Mouse (Mus musculus) midbrain, embryonic 11.5 days (tissue): Measurements from ENCODE around the gene Nudcd3. TPM values are rescaled to one million over a fixed set of nuclear protein-coding genes. Genes with fewer than 3 reads are reported as not detected.
A peak's percentile ranks its signal among the peaks of the same experiment; 100 is the strongest.

ENCODE experiments used
- ATAC-seq: fragments of 200-750 bp; cut with Nextera tagmentation; 2 replicates; pipeline ENCODE4 v1.8.0; 2017; ENCODE audit warnings: moderate TSS enrichment, moderate library complexity; ENCODE audit not compliant: low FRiP score
- DNase-seq: peaks from one replicate; pipeline ENCODE4 v3.0.0; 2015; ENCODE audit warnings: low spot score; ENCODE audit errors: missing footprints
- H3K27ac ChIP-seq: fragments of 300-500 bp; sonication (generic); 2 replicates; pipeline ENCODE4 v1.5.1; 2014; ENCODE audit warnings: low read depth, low read length
- H3K27me3 ChIP-seq: fragments of 300-500 bp; sonication (generic); 2 replicates; pipeline ENCODE4 v1.6.1; 2014; ENCODE audit warnings: mild to moderate bottlenecking, low read length, moderate library complexity, mixed read lengths; ENCODE audit not compliant: control insufficient read depth, insufficient read depth
- H3K36me3 ChIP-seq: fragments of 300-500 bp; sonication (generic); 2 replicates; pipeline ENCODE4 v1.6.1; 2014; ENCODE audit warnings: mild to moderate bottlenecking, low read length, moderate library complexity, mixed read lengths; ENCODE audit not compliant: control insufficient read depth, insufficient read depth
- H3K4me1 ChIP-seq: fragments of 300-500 bp; sonication (generic); 2 replicates; pipeline ENCODE4 v1.6.1; 2014; ENCODE audit warnings: low read length; ENCODE audit not compliant: control insufficient read depth, insufficient read depth
- H3K4me2 ChIP-seq: fragments of 300-500 bp; sonication (generic); 2 replicates; pipeline ENCODE4 v1.6.1; 2014; ENCODE audit warnings: mild to moderate bottlenecking, moderate library complexity
- H3K4me3 ChIP-seq: fragments of 300-500 bp; sonication (generic); 2 replicates; pipeline ENCODE4 v1.5.1; 2014; ENCODE audit warnings: low read depth, low read length
- H3K9ac ChIP-seq: fragments of 300-500 bp; sonication (generic); 2 replicates; pipeline ENCODE4 v1.6.1; 2014; ENCODE audit warnings: low read length
- H3K9me3 ChIP-seq: fragments of 300-500 bp; sonication (generic); 2 replicates; pipeline ENCODE4 v1.6.1; 2016; ENCODE audit warnings: low read length; ENCODE audit not compliant: control insufficient read depth
- WGBS: fragments of 180-500 bp; shearing (Covaris S2); extraction: QIAGEN DNeasy Blood & Tissue Kit; methylation state at CpG from one replicate; pipeline ENCODE4 v1.1.7; 2014; 5-methylcytosine and 5-hydroxymethylcytosine counted together
- polyA plus RNA-seq: library from polyadenylated mRNA; unstranded; fragments of >200 nt; fragmentation: Nextera tagmentation; extraction: Ambion mirVana; gene quantifications from 2 replicates; pipeline ENCODE4 v1.2.1, GENCODE M21; 2014

The Nudcd3 gene
- polyA plus RNA-seq, 1 experiment from 2014 or later = 46.8 TPM

- H3K27me3 ChIP-seq = no peaks in the 10 kb centered on the region
- no peak overlapping the region for H3K9ac ChIP-seq
- H3K4me1 ChIP-seq = no peaks in the 10 kb centered on the region
- H3K4me2 ChIP-seq = no peak overlapping the region
- ATAC-seq (no peak), DNase-seq (peak; percentile 47)
- H3K4me3 ChIP-seq = no peak overlapping the region
- 96% methylated on average over 7 of the region's 7 CpGs for WGBS
- H3K36me3 ChIP-seq = no peaks in the 10 kb centered on the region
- H3K27ac ChIP-seq = no peak overlapping the region
- no peaks in the 10 kb centered on the region for H3K9me3 ChIP-seq
Measured at GRCm38 (mm10) chr11:6165391-6166081, 34.7 kb downstream of the Nudcd3 start.

- Histone ChIP-seq H3K4me1 (no peaks in the 10 kb centered on the region), H3K36me3 (no peaks in the 10 kb centered on the region), H3K9me3 (no peaks in the 10 kb centered on the region), H3K9ac (no peak overlapping the region), H3K4me2 (no peak overlapping the region), H3K4me3 (no peak overlapping the region), H3K27me3 (no peaks in the 10 kb centered on the region), H3K27ac (no peak overlapping the region)
- DNase-seq (peak; percentile 51), ATAC-seq (no peak)
- WGBS = 94% methylated on average over 7 of the region's 7 CpGs
Measured at GRCm38 (mm10) chr11:6164781-6165180, 35.4 kb downstream of the Nudcd3 start.

- H3K4me3 ChIP-seq = no peak overlapping the region
- H3K4me1 ChIP-seq = no peaks in the 10 kb centered on the region
- no peak overlapping the region for H3K9ac ChIP-seq
- H3K27me3 ChIP-seq = no peaks in the 10 kb centered on the region
- no peaks in the 10 kb centered on the region for H3K36me3 ChIP-seq
- H3K27ac ChIP-seq = no peak overlapping the region
- ATAC-seq = no peak
- H3K9me3 ChIP-seq = no peaks in the 10 kb centered on the region
- DNase-seq = peak; percentile 31
- 96% methylated on average over 12 of the region's 12 CpGs for WGBS
- H3K4me2 ChIP-seq = no peak overlapping the region
Measured at GRCm38 (mm10) chr11:6163706-6164105, 36.5 kb downstream of the Nudcd3 start.

GRCm38 (mm10) chr11:6163062-6163461, 37.2 kb downstream of the Nudcd3 start:
- WGBS = 96% methylated on average over 3 of the region's 3 CpGs
- Histone ChIP-seq H3K9me3 (no peaks in the 10 kb centered on the region), H3K36me3 (no peaks in the 10 kb centered on the region), H3K4me3 (no peak overlapping the region), H3K27me3 (no peaks in the 10 kb centered on the region), H3K4me1 (no peaks in the 10 kb centered on the region), H3K9ac (no peak overlapping the region), H3K4me2 (no peak overlapping the region), H3K27ac (no peak overlapping the region)
- DNase-seq (peak; percentile 64), ATAC-seq (no peak)

- H3K9ac ChIP-seq = no peak overlapping the region
- DNase-seq = no peak
- no peak overlapping the region for H3K27ac ChIP-seq
- ATAC-seq = no peak
- H3K4me2 ChIP-seq = no peak overlapping the region
- no peaks in the 10 kb centered on the region for H3K9me3 ChIP-seq
- H3K27me3 ChIP-seq = no peaks in the 10 kb centered on the region
- no peaks in the 10 kb centered on the region for H3K36me3 ChIP-seq
- no peaks in the 10 kb centered on the region for H3K4me1 ChIP-seq
- H3K4me3 ChIP-seq = no peak overlapping the region
Measured at GRCm38 (mm10) chr11:6161549-6161948, 38.7 kb downstream of the Nudcd3 start.

GRCm38 (mm10) chr11:6160663-6161271, 39.4 kb downstream of the Nudcd3 start:
- no peaks in the 10 kb centered on the region for H3K9me3 ChIP-seq
- no peak overlapping the region for H3K9ac ChIP-seq
- ATAC-seq = no peak
- DNase-seq = peak; percentile 54
- no peak overlapping the region for H3K27ac ChIP-seq
- H3K4me1 ChIP-seq = no peaks in the 10 kb centered on the region
- no peak overlapping the region for H3K4me2 ChIP-seq
- H3K4me3 ChIP-seq = no peak overlapping the region
- H3K36me3 ChIP-seq = no peaks in the 10 kb centered on the region
- 84% methylated on average over 3 of the region's 3 CpGs for WGBS
- no peaks in the 10 kb centered on the region for H3K27me3 ChIP-seq

GRCm38 (mm10) chr11:6159704-6160275, 40.4 kb downstream of the Nudcd3 start:
- Histone ChIP-seq H3K36me3 (no peaks in the 10 kb centered on the region), H3K9me3 (no peaks in the 10 kb centered on the region), H3K9ac (no peak overlapping the region), H3K4me1 (no peaks in the 10 kb centered on the region), H3K4me2 (no peak overlapping the region), H3K27ac (no peak overlapping the region), H3K4me3 (no peak overlapping the region), H3K27me3 (no peaks in the 10 kb centered on the region)
- WGBS = 91% methylated on average over 4 of the region's 4 CpGs
- DNase-seq (peak; percentile 75), ATAC-seq (no peak)

GRCm38 (mm10) chr11:6158515-6158914, 41.7 kb downstream of the Nudcd3 start:
- ATAC-seq (no peak), DNase-seq (no peak)
- no peak overlapping the region for H3K9ac ChIP-seq
- H3K4me1 ChIP-seq = no peaks in the 10 kb centered on the region
- no peak overlapping the region for H3K4me2 ChIP-seq
- H3K27me3 ChIP-seq = no peaks in the 10 kb centered on the region
- no peak overlapping the region for H3K4me3 ChIP-seq
- no peak overlapping the region for H3K27ac ChIP-seq
- no peaks in the 10 kb centered on the region for H3K9me3 ChIP-seq
- 93% methylated on average over 1 of the region's 1 CpGs for WGBS
- no peaks in the 10 kb centered on the region for H3K36me3 ChIP-seq

- Histone ChIP-seq H3K4me3 (no peak overlapping the region), H3K27ac (no peak overlapping the region), H3K9me3 (no peaks in the 10 kb centered on the region), H3K4me2 (no peak overlapping the region), H3K4me1 (no peaks in the 10 kb centered on the region), H3K27me3 (no peaks in the 10 kb centered on the region), H3K36me3 (no peaks in the 10 kb centered on the region), H3K9ac (no peak overlapping the region)
- 91% methylated on average over 5 of the region's 5 CpGs for WGBS
- peak; percentile 44 for DNase-seq
- ATAC-seq = no peak
Measured at GRCm38 (mm10) chr11:6157119-6157518, 43.1 kb downstream of the Nudcd3 start.
